Mouse (Mus musculus) kidney, adult 8-10 months (tissue): ENCODE results near the gene R3hdm2.

Experiments used
- DNase-seq, 2 experiments: peaks; one replicate each; pipeline ENCODE4 v3.0.0; 2022

R3hdm2 gene

GRCm38 (mm10) chr10:127425794-127426193 lies 45.7 kb downstream of the R3hdm2 start:
- peak; percentile 13 to 30 for DNase-seq

- DNase-seq: peak in 1 of 2 experiments; percentile 21
Observed at GRCm38 (mm10) chr10:127426670-127427069, 46.5 kb downstream of the R3hdm2 start.

- DNase-seq: no peak
Observed at GRCm38 (mm10) chr10:127427107-127427506, 47.0 kb downstream of the R3hdm2 start.

- no peak for DNase-seq
Observed at GRCm38 (mm10) chr10:127427987-127428386, 47.9 kb downstream of the R3hdm2 start.

- DNase-seq: no peak
Observed at GRCm38 (mm10) chr10:127429538-127429937, 49.4 kb downstream of the R3hdm2 start.

GRCm38 (mm10) chr10:127432466-127432865 lies 52.3 kb downstream of the R3hdm2 start:
- no peak for DNase-seq

- DNase-seq: no peak
Observed at GRCm38 (mm10) chr10:127437354-127438113, 57.4 kb downstream of the R3hdm2 start.

- DNase-seq: no peak
Observed at GRCm38 (mm10) chr10:127453701-127454100, 73.6 kb downstream of the R3hdm2 start.

GRCm38 (mm10) chr10:127462411-127463096 lies 82.4 kb downstream of the R3hdm2 start:
- DNase-seq: no peak

GRCm38 (mm10) chr10:127471281-127471988 lies 91.3 kb downstream of the R3hdm2 start:
- no peak for DNase-seq

GRCm38 (mm10) chr10:127472722-127473121 lies 92.6 kb downstream of the R3hdm2 start:
- no peak for DNase-seq

- DNase-seq: no peak
Observed at GRCm38 (mm10) chr10:127475175-127475574, 95.0 kb downstream of the R3hdm2 start.

GRCm38 (mm10) chr10:127476541-127476940 lies 96.4 kb downstream of the R3hdm2 start:
- DNase-seq: no peak

- no peak for DNase-seq
Observed at GRCm38 (mm10) chr10:127477301-127477700, 97.2 kb downstream of the R3hdm2 start.

- peak in 1 of 2 experiments; percentile 11 for DNase-seq
Observed at GRCm38 (mm10) chr10:127479131-127479530, 99.0 kb downstream of the R3hdm2 start.

GRCm38 (mm10) chr10:127480833-127481813 lies 101.0 kb downstream of the R3hdm2 start:
- DNase-seq: peak; percentile 38 to 41

GRCm38 (mm10) chr10:127485235-127485634 lies 105.1 kb downstream of the R3hdm2 start:
- no peak for DNase-seq

GRCm38 (mm10) chr10:127488856-127489255 lies 108.7 kb downstream of the R3hdm2 start:
- no peak for DNase-seq

GRCm38 (mm10) chr10:127490160-127491127 lies 110.3 kb downstream of the R3hdm2 start:
- DNase-seq: no peak

GRCm38 (mm10) chr10:127491128-127491512 lies 111.0 kb downstream of the R3hdm2 start:
- DNase-seq: no peak

GRCm38 (mm10) chr10:127492118-127492517 lies 112.0 kb downstream of the R3hdm2 start:
- no peak for DNase-seq
